Mouse (Mus musculus) adrenal gland (tissue): Measurements from ENCODE around the gene Smarcc2.

Experiments used
- intact Hi-C: fragments of 180-260 bp; cut with DNase I; formaldehyde crosslinking; loops from one replicate; pipeline ENCODE4 v1.15.1; 2025

Gene Smarcc2

GRCm38 (mm10) chr10:128509831-128510230, 50.8 kb downstream of the Smarcc2 start:
- intact Hi-C loops = no loop called here

- intact Hi-C loops = no loop called here
These were observed 51.3 kb downstream of the Smarcc2 start for GRCm38 (mm10) chr10:128510301-128510700.

GRCm38 (mm10) chr10:128511189-128511588, 52.1 kb downstream of the Smarcc2 start:
- intact Hi-C loops = no loop called here

GRCm38 (mm10) chr10:128511761-128512160, 52.7 kb downstream of the Smarcc2 start:
- intact Hi-C loops = no loop called here

GRCm38 (mm10) chr10:128515044-128515443, 56.0 kb downstream of the Smarcc2 start:
- intact Hi-C loops = no loop called here

GRCm38 (mm10) chr10:128516029-128516428, 57.0 kb downstream of the Smarcc2 start:
- intact Hi-C loops = no loop called here

- intact Hi-C loops = loop anchor here (1.0 kb wide), 1 partner anchor 22 kb away; no protein-coding TSS in a partner anchor
These were observed 57.6 kb downstream of the Smarcc2 start for GRCm38 (mm10) chr10:128516677-128517076.

- intact Hi-C loops = no loop called here
These were observed 59.8 kb downstream of the Smarcc2 start for GRCm38 (mm10) chr10:128518833-128519232.

GRCm38 (mm10) chr10:128520591-128520990, 61.5 kb downstream of the Smarcc2 start:
- intact Hi-C loops = no loop called here

GRCm38 (mm10) chr10:128522351-128522750, 63.3 kb downstream of the Smarcc2 start:
- intact Hi-C loops = no loop called here

GRCm38 (mm10) chr10:128524111-128524731, 65.2 kb downstream of the Smarcc2 start:
- intact Hi-C loops = no loop called here

- intact Hi-C loops = no loop called here
These were observed 65.9 kb downstream of the Smarcc2 start for GRCm38 (mm10) chr10:128524732-128525662.

GRCm38 (mm10) chr10:128525671-128526308, 66.7 kb downstream of the Smarcc2 start, which contains the start of gene Esyt1:
Gene Esyt1, minus strand, starts transcription at chr10:128525871.
- intact Hi-C loops = no loop called here

- intact Hi-C loops = no loop called here
These were observed 67.6 kb downstream of the Smarcc2 start for GRCm38 (mm10) chr10:128526366-128527356.

GRCm38 (mm10) chr10:128535206-128535605, 76.2 kb downstream of the Smarcc2 start:
- intact Hi-C loops = loop anchor here (2.0 kb wide), 1 partner anchor 76 kb away; the partner anchor contains the start of gene Smarcc2

- intact Hi-C loops = loop anchor here (2.0 kb wide), 1 partner anchor 77 kb away; the partner anchor contains the start of gene Smarcc2
These were observed 76.7 kb downstream of the Smarcc2 start for GRCm38 (mm10) chr10:128535624-128536265.

- intact Hi-C loops = no loop called here
These were observed 77.4 kb downstream of the Smarcc2 start for GRCm38 (mm10) chr10:128536266-128536940.

- intact Hi-C loops = loop anchor here (1.0 kb wide), 1 partner anchor 21 kb away; no protein-coding TSS in a partner anchor
These were observed 79.4 kb downstream of the Smarcc2 start for GRCm38 (mm10) chr10:128538340-128538870.
